Mouse (Mus musculus) midbrain, embryonic 15.5 days (tissue): ENCODE results near the gene Lgalsl. TPM values are rescaled to one million over a fixed set of nuclear protein-coding genes. Genes with fewer than 3 reads are reported as not detected.
A peak's percentile ranks its signal among the peaks of the same experiment; 100 is the strongest.

Experiments used
- ATAC-seq: fragments of 200-750 bp; cut with Nextera tagmentation; replicated peaks from 2 replicates; pipeline ENCODE4 v1.8.0; 2017; ENCODE audit warnings: moderate TSS enrichment
- H3K27ac ChIP-seq: fragments of 300-500 bp; sonication (generic); 2 replicates; pipeline ENCODE4 v1.5.1; 2015; ENCODE audit warnings: mild to moderate bottlenecking, inconsistent platforms
- H3K27me3 ChIP-seq: fragments of 300-500 bp; sonication (generic); replicated peaks from 2 replicates; pipeline ENCODE4 v1.6.1; 2015; ENCODE audit warnings: inconsistent platforms
- H3K36me3 ChIP-seq: fragments of 300-500 bp; sonication (generic); replicated peaks from 2 replicates; pipeline ENCODE4 v1.6.1; 2015; ENCODE audit warnings: inconsistent platforms
- H3K4me1 ChIP-seq: fragments of 300-500 bp; sonication (generic); 2 replicates; pipeline ENCODE4 v1.6.1; 2015; ENCODE audit warnings: inconsistent platforms
- H3K4me2 ChIP-seq: fragments of 300-500 bp; sonication (generic); 2 replicates; pipeline ENCODE4 v1.6.1; 2015; ENCODE audit warnings: inconsistent platforms, mild to moderate bottlenecking, moderate library complexity
- H3K4me3 ChIP-seq: fragments of 300-500 bp; sonication (generic); 2 replicates; pipeline ENCODE4 v1.5.1; 2015; ENCODE audit warnings: mild to moderate bottlenecking, inconsistent platforms
- H3K9ac ChIP-seq: fragments of 300-500 bp; sonication (generic); 2 replicates; pipeline ENCODE4 v1.6.1; 2015; ENCODE audit warnings: mild to moderate bottlenecking, inconsistent platforms
- H3K9me3 ChIP-seq: fragments of 300-500 bp; sonication (generic); 2 replicates; pipeline ENCODE4 v1.6.1; 2016; ENCODE audit warnings: inconsistent platforms
- WGBS: fragments of 180-500 bp; shearing (Covaris S2); methylation state at CpG from one replicate; pipeline ENCODE4 v1.1.7; 2015; ENCODE audit warnings: mixed read lengths; 5-methylcytosine and 5-hydroxymethylcytosine counted together
- polyA plus RNA-seq: library from polyadenylated mRNA; unstranded; fragments of >200 nt; fragmentation: Nextera tagmentation; extraction: Ambion mirVana; gene quantifications from 2 replicates; pipeline ENCODE4 v1.2.1, GENCODE M21; 2015

Gene Lgalsl
- 76.2 and 80.7 TPM in 2 replicates for polyA plus RNA-seq

GRCm38 (mm10) chr11:20830686-20831505 is at the start of gene Lgalsl:
Gene Lgalsl, minus strand, starts transcription at chr11:20831056.
- ATAC-seq, result peak; percentile 86
- Histone ChIP-seq H3K36me3 (peaks cover 8% of the 10 kb centered on the region; the same call in 1 of the 2 replicates), H3K4me2 (peak within 1 kb of the TSS; percentile 79), H3K9ac (peak within 1 kb of the TSS; percentile 87), H3K27me3 (no peaks in the 10 kb centered on the region), H3K9me3 (no peaks in the 10 kb centered on the region), H3K4me1 (peaks cover 30% of the 10 kb centered on the region), H3K27ac (peak within 1 kb of the TSS; percentile 94), H3K4me3 (peak within 1 kb of the TSS; percentile 85)
- WGBS, result under 1% methylated on average over 87 of the region's 102 CpGs

- Histone ChIP-seq H3K4me3 (no peak overlapping the region), H3K27ac (no peak overlapping the region), H3K4me2 (no peak overlapping the region), H3K4me1 (no peaks in the 10 kb centered on the region), H3K9me3 (no peaks in the 10 kb centered on the region), H3K36me3 (no peaks in the 10 kb centered on the region), H3K9ac (no peak overlapping the region), H3K27me3 (no peaks in the 10 kb centered on the region)
- 0 out of 2 replicates have a peak, but pooled peaks have one; percentile 30 for ATAC-seq
- 89% methylated on average over 5 of the region's 5 CpGs for WGBS
Observed at GRCm38 (mm10) chr11:20878644-20879043, 47.8 kb upstream of the Lgalsl start.

GRCm38 (mm10) chr11:20877578-20878096 is 46.8 kb upstream of the Lgalsl start:
- H3K4me2 ChIP-seq, result no peak overlapping the region
- H3K4me3 ChIP-seq, result no peak overlapping the region
- H3K36me3 ChIP-seq, result no peaks in the 10 kb centered on the region
- no peak overlapping the region for H3K9ac ChIP-seq
- H3K27me3 ChIP-seq, result no peaks in the 10 kb centered on the region
- H3K27ac ChIP-seq, result no peak overlapping the region
- no peaks in the 10 kb centered on the region for H3K9me3 ChIP-seq
- no peak for ATAC-seq
- no peaks in the 10 kb centered on the region for H3K4me1 ChIP-seq
- WGBS, result 86% methylated on average over 3 of the region's 3 CpGs

GRCm38 (mm10) chr11:20873386-20873785 is 42.5 kb upstream of the Lgalsl start:
- H3K4me3 ChIP-seq, result no peak overlapping the region
- WGBS, result 70% methylated on average over 5 of the region's 5 CpGs
- H3K4me1 ChIP-seq, result no peaks in the 10 kb centered on the region
- no peak for ATAC-seq
- H3K27ac ChIP-seq, result no peak overlapping the region
- no peaks in the 10 kb centered on the region for H3K27me3 ChIP-seq
- H3K9me3 ChIP-seq, result no peaks in the 10 kb centered on the region
- H3K4me2 ChIP-seq, result no peak overlapping the region
- H3K36me3 ChIP-seq, result no peaks in the 10 kb centered on the region
- H3K9ac ChIP-seq, result no peak overlapping the region

- no peaks in the 10 kb centered on the region for H3K27me3 ChIP-seq
- H3K4me1 ChIP-seq, result no peaks in the 10 kb centered on the region
- H3K4me3 ChIP-seq, result no peak overlapping the region
- no peak overlapping the region for H3K9ac ChIP-seq
- no peak overlapping the region for H3K4me2 ChIP-seq
- WGBS, result 88% methylated on average over 7 of the region's 7 CpGs
- H3K36me3 ChIP-seq, result no peaks in the 10 kb centered on the region
- H3K27ac ChIP-seq, result no peak overlapping the region
- H3K9me3 ChIP-seq, result no peaks in the 10 kb centered on the region
- no peak for ATAC-seq
Observed at GRCm38 (mm10) chr11:20872911-20873310, 42.1 kb upstream of the Lgalsl start.

GRCm38 (mm10) chr11:20872444-20872843 is 41.6 kb upstream of the Lgalsl start:
- Histone ChIP-seq H3K4me3 (no peak overlapping the region), H3K9ac (no peak overlapping the region), H3K36me3 (no peaks in the 10 kb centered on the region), H3K4me2 (no peak overlapping the region), H3K9me3 (no peaks in the 10 kb centered on the region), H3K4me1 (no peaks in the 10 kb centered on the region), H3K27ac (no peak overlapping the region), H3K27me3 (no peaks in the 10 kb centered on the region)
- ATAC-seq, result no peak
- WGBS, result 70% methylated on average over 2 of the region's 2 CpGs

GRCm38 (mm10) chr11:20869927-20870326 is 39.1 kb upstream of the Lgalsl start:
- H3K4me1 ChIP-seq, result no peaks in the 10 kb centered on the region
- 88% methylated on average over 2 of the region's 2 CpGs for WGBS
- H3K9me3 ChIP-seq, result no peaks in the 10 kb centered on the region
- no peak overlapping the region for H3K27ac ChIP-seq
- H3K9ac ChIP-seq, result no peak overlapping the region
- no peak for ATAC-seq
- H3K36me3 ChIP-seq, result no peaks in the 10 kb centered on the region
- no peak overlapping the region for H3K4me2 ChIP-seq
- no peak overlapping the region for H3K4me3 ChIP-seq
- no peaks in the 10 kb centered on the region for H3K27me3 ChIP-seq

- H3K4me3 ChIP-seq, result no peak overlapping the region
- no peaks in the 10 kb centered on the region for H3K36me3 ChIP-seq
- H3K27ac ChIP-seq, result no peak overlapping the region
- WGBS, result 94% methylated on average over 3 of the region's 3 CpGs
- H3K9ac ChIP-seq, result no peak overlapping the region
- no peaks in the 10 kb centered on the region for H3K4me1 ChIP-seq
- no peaks in the 10 kb centered on the region for H3K9me3 ChIP-seq
- no peaks in the 10 kb centered on the region for H3K27me3 ChIP-seq
- H3K4me2 ChIP-seq, result no peak overlapping the region
- ATAC-seq, result no peak
Observed at GRCm38 (mm10) chr11:20865450-20865849, 34.6 kb upstream of the Lgalsl start.

- Histone ChIP-seq H3K36me3 (no peaks in the 10 kb centered on the region), H3K4me3 (no peak overlapping the region), H3K4me1 (no peaks in the 10 kb centered on the region), H3K27me3 (no peaks in the 10 kb centered on the region), H3K9ac (no peak overlapping the region), H3K9me3 (no peaks in the 10 kb centered on the region), H3K4me2 (no peak overlapping the region), H3K27ac (no peak overlapping the region)
- no peak for ATAC-seq
- WGBS, result 74% methylated on average over 6 of the region's 6 CpGs
Observed at GRCm38 (mm10) chr11:20864647-20865046, 33.8 kb upstream of the Lgalsl start.

GRCm38 (mm10) chr11:20862101-20862500 is 31.2 kb upstream of the Lgalsl start:
- Histone ChIP-seq H3K4me3 (no peak overlapping the region), H3K4me1 (no peaks in the 10 kb centered on the region), H3K27me3 (0 out of 2 replicates have a peak, but pooled peaks cover 3% of the 10 kb centered on the region), H3K9me3 (no peaks in the 10 kb centered on the region), H3K36me3 (no peaks in the 10 kb centered on the region), H3K4me2 (no peak overlapping the region), H3K27ac (no peak overlapping the region), H3K9ac (no peak overlapping the region)
- ATAC-seq, result no peak
- WGBS, result 83% methylated on average over 5 of the region's 5 CpGs

GRCm38 (mm10) chr11:20860351-20860750 is 29.5 kb upstream of the Lgalsl start:
- no peak overlapping the region for H3K4me3 ChIP-seq
- 92% methylated on average over 3 of the region's 3 CpGs for WGBS

GRCm38 (mm10) chr11:20859858-20860257 is 29.0 kb upstream of the Lgalsl start:
- H3K9ac ChIP-seq, result no peak overlapping the region
- H3K4me2 ChIP-seq, result no peak overlapping the region
- ATAC-seq, result no peak
- peak overlapping the region; percentile 46 for H3K27ac ChIP-seq
- H3K4me3 ChIP-seq, result no peak overlapping the region
- H3K27me3 ChIP-seq, result 0 out of 2 replicates have a peak, but pooled peaks cover 3% of the 10 kb centered on the region
- H3K36me3 ChIP-seq, result no peaks in the 10 kb centered on the region
- peaks cover 10% of the 10 kb centered on the region for H3K4me1 ChIP-seq
- no peaks in the 10 kb centered on the region for H3K9me3 ChIP-seq
- 51% methylated on average over 6 of the region's 6 CpGs for WGBS

More at GRCm38 (mm10) chr11:20860351-20860750, 29.5 kb upstream of the Lgalsl start:
- Histone ChIP-seq H3K4me2 (no peak overlapping the region), H3K36me3 (no peaks in the 10 kb centered on the region), H3K9ac (no peak overlapping the region), H3K27ac (no peak overlapping the region), H3K27me3 (0 out of 2 replicates have a peak, but pooled peaks cover 3% of the 10 kb centered on the region), H3K4me1 (peaks cover 8% of the 10 kb centered on the region), H3K9me3 (no peaks in the 10 kb centered on the region)
- no peak for ATAC-seq
